Mouse (Mus musculus) hindbrain, postnatal 0 days (tissue): ENCODE results near the gene Zscan5b. TPM values are rescaled to one million over a fixed set of nuclear protein-coding genes. Genes with fewer than 3 reads are reported as not detected.
"Not testable (repeated sequence)": the region's sequence is repeated elsewhere in the genome, so short reads cannot be mapped to it uniquely, and the experiment has no call there.

Experiments used
- ATAC-seq: fragments of 200-750 bp; cut with Nextera tagmentation; 2 replicates; pipeline ENCODE4 v1.8.0; 2017; ENCODE audit warnings: mild to moderate bottlenecking, moderate TSS enrichment, moderate library complexity
- DNase-seq: peaks from one replicate; pipeline ENCODE4 v3.0.0-alpha.2; 2015; ENCODE audit warnings: low spot score
- H3K27ac ChIP-seq: fragments of 300-500 bp; sonication (generic); 2 replicates; pipeline ENCODE4 v1.5.1; 2014; ENCODE audit warnings: mild to moderate bottlenecking
- H3K27me3 ChIP-seq: fragments of 300-500 bp; sonication (generic); 2 replicates; pipeline ENCODE4 v1.6.1; 2014; ENCODE audit warnings: low read length, mixed read lengths; ENCODE audit not compliant: insufficient read depth
- H3K36me3 ChIP-seq: fragments of 300-500 bp; sonication (generic); 2 replicates; pipeline ENCODE4 v1.6.1; 2014; ENCODE audit warnings: low read length, mixed read lengths; ENCODE audit not compliant: insufficient read depth
- H3K4me1 ChIP-seq: fragments of 300-500 bp; sonication (generic); 2 replicates; pipeline ENCODE4 v1.6.1; 2014; ENCODE audit warnings: antibody characterized with exemption, low read length, mixed read lengths; ENCODE audit not compliant: insufficient read depth
- H3K4me2 ChIP-seq: fragments of 300-500 bp; sonication (generic); 2 replicates; pipeline ENCODE4 v1.6.1; 2014; ENCODE audit warnings: low read depth, mild to moderate bottlenecking, low read length, moderate library complexity, mixed read lengths
- H3K4me3 ChIP-seq: fragments of 300-500 bp; sonication (generic); 2 replicates; pipeline ENCODE4 v1.5.1; 2014; ENCODE audit warnings: low read length
- H3K9ac ChIP-seq: fragments of 300-500 bp; sonication (generic); replicated peaks from 2 replicates; pipeline ENCODE4 v1.6.1; 2014; ENCODE audit warnings: mild to moderate bottlenecking, low read length, moderate library complexity, mixed read lengths
- H3K9me3 ChIP-seq: fragments of 300-500 bp; sonication (generic); 2 replicates; pipeline ENCODE4 v1.6.1; 2016; ENCODE audit warnings: low read length, mixed read lengths
- CTCF ChIP-seq: IDR thresholded peaks from 2 replicates; pipeline ENCODE4 v1.5.1; 2016; ENCODE audit warnings: antibody characterized with exemption, control low read depth, low read depth
- WGBS: fragments of 180-500 bp; shearing (Covaris S2); extraction: QIAGEN DNeasy Blood & Tissue Kit; methylation state at CpG from one replicate; pipeline ENCODE4 v1.1.7; 2014; 5-methylcytosine and 5-hydroxymethylcytosine counted together
- polyA plus RNA-seq: library from polyadenylated mRNA; unstranded; fragments of >200 nt; fragmentation: Nextera tagmentation; extraction: Ambion mirVana; gene quantifications from 2 replicates; pipeline ENCODE4 v1.2.1, GENCODE M21; 2015
- total RNA-seq: library from RNA; depleted of rRNA; stranded (reverse); fragments of >200 nt; gene quantifications from 2 replicates; pipeline ENCODE4 v1.2.3, GENCODE M21; 2014

Gene Zscan5b
- total and polyA plus RNA-seq, 2 experiments from 2014 or later: not detected

GRCm38 (mm10) chr7:6239787-6240186, 17.7 kb downstream of the Zscan5b start:
- TF ChIP-seq CTCF: no peak
- H3K36me3 ChIP-seq: no peaks in the 10 kb centered on the region
- ATAC-seq (no peak), DNase-seq (no peak)
- no peak overlapping the region for H3K9ac ChIP-seq
- no peaks in the 10 kb centered on the region for H3K27me3 ChIP-seq
- WGBS: 55% methylated on average over 11 of the region's 11 CpGs
- H3K4me3 ChIP-seq: no peak overlapping the region
- H3K9me3 ChIP-seq: no peaks in the 10 kb centered on the region
- H3K27ac ChIP-seq: no peak overlapping the region
- no peak overlapping the region for H3K4me2 ChIP-seq
- H3K4me1 ChIP-seq: no peaks in the 10 kb centered on the region

- H3K27me3 ChIP-seq, H3K4me3 ChIP-seq, H3K36me3 ChIP-seq, H3K9me3 ChIP-seq, ATAC-seq, H3K27ac ChIP-seq, H3K4me2 ChIP-seq, H3K9ac ChIP-seq, H3K4me1 ChIP-seq: not testable (repeated sequence)
- 14% methylated on average over 1 of the region's 1 CpGs for WGBS
- peak; percentile 44 for DNase-seq
- TF ChIP-seq CTCF: peak; percentile 66
These were observed 18.9 kb downstream of the Zscan5b start for GRCm38 (mm10) chr7:6240841-6241425.

- no peak overlapping the region for H3K9ac ChIP-seq
- no peak overlapping the region for H3K27ac ChIP-seq
- H3K4me1 ChIP-seq: no peaks in the 10 kb centered on the region
- no peak overlapping the region for H3K4me2 ChIP-seq
- 52% methylated on average over 11 of the region's 11 CpGs for WGBS
- no peak for DNase-seq
- no peaks in the 10 kb centered on the region for H3K27me3 ChIP-seq
- no peaks in the 10 kb centered on the region for H3K36me3 ChIP-seq
- ATAC-seq: no peak
- no peak overlapping the region for H3K4me3 ChIP-seq
- TF ChIP-seq CTCF: no peak
- H3K9me3 ChIP-seq: no peaks in the 10 kb centered on the region
These were observed 22.5 kb downstream of the Zscan5b start for GRCm38 (mm10) chr7:6244361-6245292.

- no peaks in the 10 kb centered on the region for H3K27me3 ChIP-seq
- 85% methylated on average over 6 of the region's 6 CpGs for WGBS
- H3K9me3 ChIP-seq: no peaks in the 10 kb centered on the region
- ATAC-seq: no peak
- DNase-seq: no peak
- no peaks in the 10 kb centered on the region for H3K36me3 ChIP-seq
- no peak for TF ChIP-seq CTCF
- no peak within 1 kb of the TSS for H3K27ac ChIP-seq
- no peaks in the 10 kb centered on the region for H3K4me1 ChIP-seq
- H3K9ac ChIP-seq: no peak within 1 kb of the TSS
- H3K4me2 ChIP-seq: no peak within 1 kb of the TSS
- H3K4me3 ChIP-seq: no peak within 1 kb of the TSS
These were observed 30.3 kb downstream of the Zscan5b start, which contains the start of gene Epp13 for GRCm38 (mm10) chr7:6252410-6252809. Gene Epp13, plus strand, starts transcription at chr7:6252710.

GRCm38 (mm10) chr7:6254451-6254850, 32.4 kb downstream of the Zscan5b start:
- no peak overlapping the region for H3K27ac ChIP-seq
- no peak overlapping the region for H3K9ac ChIP-seq
- WGBS: 96% methylated on average over 5 of the region's 5 CpGs
- no peaks in the 10 kb centered on the region for H3K27me3 ChIP-seq
- TF ChIP-seq CTCF: no peak
- H3K4me2 ChIP-seq: no peak overlapping the region
- H3K4me3 ChIP-seq: no peak overlapping the region
- no peaks in the 10 kb centered on the region for H3K4me1 ChIP-seq
- H3K9me3 ChIP-seq: no peaks in the 10 kb centered on the region
- no peak for DNase-seq
- no peaks in the 10 kb centered on the region for H3K36me3 ChIP-seq
- ATAC-seq: no peak

- no peak for DNase-seq
- Histone ChIP-seq H3K36me3 (no peaks in the 10 kb centered on the region), H3K4me1 (no peaks in the 10 kb centered on the region), H3K9me3 (no peaks in the 10 kb centered on the region), H3K27me3 (no peaks in the 10 kb centered on the region), H3K9ac (no peak overlapping the region), H3K4me3 (no peak overlapping the region), H3K4me2 (no peak overlapping the region), H3K27ac (no peak overlapping the region)
- WGBS: 86% methylated on average over 4 of the region's 4 CpGs
- TF ChIP-seq CTCF: no peak
- no peak for ATAC-seq
These were observed 35.3 kb downstream of the Zscan5b start for GRCm38 (mm10) chr7:6257386-6257785.
